Comparison of ENCODE assay signal across 12 mouse cellular contexts in genomic region chr5:116461354-116462042, GRCm38 (mm10). TPM values are rescaled to one million over a fixed set of nuclear protein-coding genes. Genes with fewer than 3 reads are reported as not detected.
DNase-seq lines count a peak whose midpoint lies in the region; ATAC-seq and TF ChIP-seq lines count a peak whose summit lies in the region.
"Had no signal": no experiment of that assay in that cellular context is flagged by ENCODE, and none has a peak within 500 bp of the region (broad histone marks: within the 10 kb centered on the region; RNA-seq: fewer than 3 reads in every experiment).

No protein-coding gene starts in this region.

- WGBS in forebrain, embryonic 12.5 days: 23% methylated on average over 11 of the region's 11 CpGs
- WGBS in kidney, embryonic 14.5 days: 50% methylated on average over 11 of the region's 11 CpGs

- H3K27ac ChIP-seq in gastrocnemius, adult 2 months: no peak overlapping the region
- H3K27ac ChIP-seq in forebrain, embryonic 12.5 days: 0 out of 2 replicates have a peak overlapping the region, but pooled peaks have one; percentile 32
- H3K27ac ChIP-seq in kidney, embryonic 14.5 days (ENCODE audit: low read depth, low read length): no peak overlapping the region
- H3K27ac ChIP-seq: liver, embryonic 15.5 days had no signal

- no peak for ATAC-seq in forebrain, embryonic 12.5 days (ENCODE audit: low FRiP score)
- ATAC-seq in megakaryocyte progenitor cell, adult 5-6 weeks (replicated peaks; ENCODE audit: poor library complexity): peak; percentile 58; the same call in 1 of the 2 replicates
- no peak for ATAC-seq in kidney, embryonic 14.5 days (ENCODE audit: low FRiP score, low TSS enrichment)
- ATAC-seq: inflammation-experienced regulatory T-cells, adult 6 months had no signal

- DNase-seq in gastrocnemius, adult 2 months: no peak
- no peak for DNase-seq in gastrocnemius, postnatal 14 days
- no peak for DNase-seq in kidney, postnatal 25 days
- DNase-seq in ovary, adult 18-20 months (ENCODE audit: low spot score): no peak
- DNase-seq: cerebellum, postnatal 14 days had no signal

- TF ChIP-seq CTCF in gastrocnemius, adult 2 months (IDR thresholded peaks at IDR 0.05): peak; percentile 47
- peak; percentile 99 for TF ChIP-seq CTCF in E14TG2a.4 (conservative IDR thresholded peaks at IDR 0.05; ENCODE audit: low read length)

- no peak overlapping the region for H3K9ac ChIP-seq in forebrain, embryonic 12.5 days
- H3K9ac ChIP-seq in kidney, embryonic 14.5 days (ENCODE audit: low read depth, low read length): no peak overlapping the region
- H3K9ac ChIP-seq: liver, embryonic 15.5 days had no signal

- H3K36me3 ChIP-seq in E14TG2a.4 (ENCODE audit: insufficient read depth, low read length): no peaks in the 10 kb centered on the region
- peaks cover 25% of the 10 kb centered on the region for H3K36me3 ChIP-seq in forebrain, embryonic 12.5 days (replicated peaks)
- H3K36me3 ChIP-seq in kidney, embryonic 14.5 days (ENCODE audit: control insufficient read depth, insufficient read depth, low read length): no peaks in the 10 kb centered on the region
- H3K36me3 ChIP-seq: liver, embryonic 15.5 days had no signal

- H3K4me3 ChIP-seq in gastrocnemius, adult 2 months: no peak overlapping the region
- no peak overlapping the region for H3K4me3 ChIP-seq in E14TG2a.4 (replicated peaks; ENCODE audit: low read length)
- no peak overlapping the region for H3K4me3 ChIP-seq in forebrain, embryonic 12.5 days (replicated peaks)
- H3K4me3 ChIP-seq in kidney, embryonic 14.5 days (ENCODE audit: low read length): no peak overlapping the region
- H3K4me3 ChIP-seq: liver, embryonic 15.5 days had no signal

- intact Hi-C loops in gastrocnemius, adult 2 months (cut with DNase I): no loop called here
- intact Hi-C loops in gastrocnemius, postnatal 14 days (cut with DNase I; ENCODE audit: low total_unique reads): no loop called here

- no peaks in the 10 kb centered on the region for H3K9me3 ChIP-seq in E14TG2a.4 (ENCODE audit: low read length)
- peaks cover 13% of the 10 kb centered on the region for H3K9me3 ChIP-seq in forebrain, embryonic 12.5 days
- no peaks in the 10 kb centered on the region; the same call in 1 of the 2 replicates for H3K9me3 ChIP-seq in kidney, embryonic 14.5 days (ENCODE audit: control insufficient read depth, low read length)
- H3K9me3 ChIP-seq: liver, embryonic 15.5 days had no signal

- H3K27me3 ChIP-seq in E14TG2a.4 (ENCODE audit: insufficient read depth, low read length): peaks cover 2% of the 10 kb centered on the region; the same call in 1 of the 2 replicates
- H3K27me3 ChIP-seq in forebrain, embryonic 12.5 days: peaks cover 4% of the 10 kb centered on the region; the same call in 1 of the 2 replicates
- H3K27me3 ChIP-seq in kidney, embryonic 14.5 days (ENCODE audit: control insufficient read depth, insufficient read depth, low read length): no peaks in the 10 kb centered on the region
- H3K27me3 ChIP-seq: liver, embryonic 15.5 days had no signal

- no peak overlapping the region for H3K4me2 ChIP-seq in forebrain, embryonic 12.5 days
- no peak overlapping the region for H3K4me2 ChIP-seq in kidney, embryonic 14.5 days (replicated peaks; ENCODE audit: low read depth, low read length)
- H3K4me2 ChIP-seq: liver, embryonic 15.5 days had no signal

- peaks cover 22% of the 10 kb centered on the region for H3K4me1 ChIP-seq in E14TG2a.4 (replicated peaks; ENCODE audit: low read depth, low read length)
- peaks cover 23% of the 10 kb centered on the region for H3K4me1 ChIP-seq in forebrain, embryonic 12.5 days
- no peaks in the 10 kb centered on the region for H3K4me1 ChIP-seq in kidney, embryonic 14.5 days (ENCODE audit: control insufficient read depth, insufficient read depth, low read length)
- H3K4me1 ChIP-seq: liver, embryonic 15.5 days had no signal

RNA-seq across cellular contexts. Expression of gene Hspb8, which starts 38.8 kb away (rescaled TPM):
- total RNA-seq in gastrocnemius, adult 2 months (2021): 100 to 1,000 TPM; 234 to 341 TPM
- total RNA-seq in gastrocnemius, postnatal 14 days (2021): 100 to 1,000 TPM; 201 to 287 TPM
- polyA plus RNA-seq in forebrain, embryonic 12.5 days (2016; fragmentation: Nextera tagmentation; extraction: Ambion mirVana): 7.4 and 9.0 TPM in 2 replicates
- 0.20 TPM in 1 of 2 replicates, not detected in the other for total RNA-seq in megakaryocyte progenitor cell, adult 5-6 weeks (2015)
- total RNA-seq in megakaryocyte progenitor cell, adult 5-6 weeks (2017): not detected in 2 replicates
- 2.4 and 3.0 TPM in 2 replicates for polyA plus RNA-seq in kidney, embryonic 14.5 days (2014; fragmentation: Nextera tagmentation; extraction: Ambion mirVana)
- total RNA-seq: neutrophil, adult 5-6 weeks had no signal
- polyA plus RNA-seq: inflammation-experienced regulatory T-cells, adult 6 months had no signal

Comparison
In these comparisons a context has a peak if more than half of its experiments do, and no peak if none do; other contexts are left out.
1. RNA of gene Hspb8, which starts 38.8 kb away (total RNA-seq): 234 to 341 TPM in gastrocnemius, adult 2 months and 201 to 287 TPM in gastrocnemius, postnatal 14 days; 0.20 TPM in megakaryocyte progenitor cell, adult 5-6 weeks; every median in the first group is over 100 times any median in the second.